ENCODE assay signal across 8 mouse cellular contexts in the genomic region with DNA sequence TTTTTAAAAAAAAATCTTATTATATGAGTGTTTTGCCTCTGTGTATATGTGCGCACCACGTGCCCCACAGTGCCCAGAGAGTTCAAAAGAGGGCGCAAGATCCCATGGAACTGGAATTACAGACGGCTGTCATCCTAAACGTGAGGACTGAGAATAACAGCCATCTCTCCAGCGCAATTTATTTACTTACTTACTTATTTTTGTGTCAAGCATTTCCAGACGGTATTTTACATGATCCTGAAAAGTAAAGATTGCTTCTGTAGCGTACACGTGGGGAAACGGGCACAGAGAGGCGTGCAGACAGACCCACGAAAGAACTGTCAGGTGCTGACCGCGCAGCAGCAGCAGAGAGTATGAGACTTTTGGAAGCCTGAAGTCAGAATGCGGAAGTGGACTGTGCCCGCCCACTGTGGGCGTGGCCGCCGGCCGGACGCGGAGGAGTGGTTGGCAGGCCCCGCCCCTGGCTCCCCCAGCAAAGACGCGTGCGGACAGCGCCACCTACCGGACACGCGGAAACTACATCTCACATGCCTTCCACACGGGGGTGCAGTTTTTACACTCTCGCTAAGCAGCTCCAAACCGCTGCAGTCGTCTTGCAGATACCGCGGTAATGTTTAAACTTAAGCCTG. TPM values are rescaled to one million over a fixed set of nuclear protein-coding genes. Genes with fewer than 3 reads are reported as not detected.
DNase-seq lines count a peak whose midpoint lies in the region; ATAC-seq and TF ChIP-seq lines count a peak whose summit lies in the region.

No protein-coding gene starts in this region.

- H3K4me2 ChIP-seq in hindbrain, embryonic 15.5 days, result peak overlapping the region; percentile 67

- peaks cover 9% of the 10 kb centered on the region for H3K4me1 ChIP-seq in hindbrain, embryonic 15.5 days (replicated peaks)

- DNase-seq in Patski (ENCODE audit: low read depth, low spot score), result peak; percentile 92
- peak; percentile 99 for DNase-seq in cerebellum, postnatal 14 days
- peak; percentile 98 to 99 for DNase-seq in frontal cortex, postnatal 25 days (ENCODE audit: low spot score in 2 of 2)
- peak; percentile 96 for DNase-seq in left cerebral cortex, adult 11 months (ENCODE audit: low spot score)
- peak; percentile 98 to 100 for DNase-seq in lung, postnatal 4 days
- peak; percentile 95 for DNase-seq in retina, postnatal 7 days (ENCODE audit: low read depth, low spot score)
- peak; percentile 100 for DNase-seq in urinary bladder, adult 2 months (ENCODE audit: low spot score)

- POLR2A ChIA-PET in Patski (lab: Charles Lee), result interaction anchor here (1.0 kb wide), 1 partner anchor 32 kb away, joined by 3 read pairs; no protein-coding TSS in a partner anchor

- peak overlapping the region; percentile 37 for H3K4me3 ChIP-seq in hindbrain, embryonic 15.5 days

- H3K36me3 ChIP-seq in hindbrain, embryonic 15.5 days, result no peaks in the 10 kb centered on the region

- in situ Hi-C loops in Patski (cut with MboI; ENCODE audit: low pct_unique_long_range_greater_than_20kb), result no loop called here

- CTCF ChIA-PET in Patski (lab: Charles Lee), result interaction anchor here (0.8 to 7.2 kb wide), 10 partner anchors 11 to 137 kb away, joined by 3 to 50 read pairs (median 6); partner anchors contain the start of gene Gltp

- no peaks in the 10 kb centered on the region for H3K27me3 ChIP-seq in Patski
- H3K27me3 ChIP-seq in hindbrain, embryonic 15.5 days, result no peaks in the 10 kb centered on the region

- H3K9me3 ChIP-seq in hindbrain, embryonic 15.5 days, result no peaks in the 10 kb centered on the region

- 4% methylated on average over 36 of the region's 36 CpGs for WGBS in hindbrain, embryonic 15.5 days

- TF ChIP-seq CTCF in Patski (IDR thresholded peaks at IDR 0.05), result peak; percentile 100

- ATAC-seq in Patski, result peak; percentile 72
- ATAC-seq in hindbrain, embryonic 15.5 days (ENCODE audit: low FRiP score, low read depth), result peak; percentile 92

- H3K9ac ChIP-seq in hindbrain, embryonic 15.5 days, result 0 out of 2 replicates have a peak overlapping the region, but pooled peaks have one; percentile 20

- H3K27ac ChIP-seq in hindbrain, embryonic 15.5 days (replicated peaks), result peak overlapping the region; percentile 69

RNA-seq across cellular contexts. Expression of gene Trpv4, which starts 9.1 kb away (rescaled TPM):
- polyA plus RNA-seq in Patski (2021), result 88.3 TPM
- polyA plus RNA-seq in hindbrain, embryonic 15.5 days (2015; fragmentation: Nextera tagmentation; extraction: Ambion mirVana), result 1.6 and 1.9 TPM in 2 replicates
- 58.9 and 66.3 TPM in 2 replicates for polyA plus RNA-seq in urinary bladder, adult 2 months (2012; rRNA removed)

RNA-seq across cellular contexts. Expression of gene Gltp, which starts 23.4 kb away (rescaled TPM):
- polyA plus RNA-seq in Patski (2021), result 61.4 TPM
- polyA plus RNA-seq in hindbrain, embryonic 15.5 days (2015; fragmentation: Nextera tagmentation; extraction: Ambion mirVana), result 46.6 and 48.0 TPM in 2 replicates
- 172 and 192 TPM in 2 replicates for polyA plus RNA-seq in urinary bladder, adult 2 months (2012; rRNA removed)

RNA-seq across cellular contexts. Expression of gene Tchp, which starts 40.2 kb away (rescaled TPM):
- polyA plus RNA-seq in Patski (2021), result 24.5 TPM
- 13.3 and 18.6 TPM in 2 replicates for polyA plus RNA-seq in hindbrain, embryonic 15.5 days (2015; fragmentation: Nextera tagmentation; extraction: Ambion mirVana)
- polyA plus RNA-seq in urinary bladder, adult 2 months (2012; rRNA removed), result 24.0 and 24.4 TPM in 2 replicates

Comparison
In these comparisons a context has a peak if more than half of its experiments do, and no peak if none do; other contexts are left out.
1. Peak in every context shown above with its lines: DNase-seq, ATAC-seq, H3K4me3 ChIP-seq and H3K27ac ChIP-seq.
2. RNA of gene Trpv4, which starts 9.1 kb away (polyA plus RNA-seq): 88.3 TPM in Patski (single experiment) and 58.9 to 66.3 TPM in urinary bladder, adult 2 months; 1.6 to 1.9 TPM in hindbrain, embryonic 15.5 days; every median in the first group is over 10 times any median in the second.